Mouse (Mus musculus): ENCODE data around the gene Slc22a18. TPM values are rescaled to one million over a fixed set of nuclear protein-coding genes. Genes with fewer than 3 reads are reported as not detected.

The Slc22a18 gene
- polyA plus RNA-seq, 1 experiment from 2014 or later: 0.14 TPM

GRCm38 (mm10) chr7:143438965-143439364, 34.6 kb upstream of the Slc22a18 start:
- H3K4me1 ChIP-seq (replicated peaks; ENCODE audit: control insufficient read depth, insufficient read depth, low read length): peaks cover 11% of the 10 kb centered on the region; the same call in 1 of the 2 replicates
- WGBS: 63% methylated on average over 1 of the region's 1 CpGs
- DNase-seq (ENCODE audit: low spot score) (no peak), ATAC-seq (ENCODE audit: low FRiP score) (no peak)
- H3K4me2 ChIP-seq (replicated peaks; ENCODE audit: low read depth, low read length): peak overlapping the region; percentile 72; the same call in 1 of the 2 replicates
- no peak overlapping the region for H3K27ac ChIP-seq (ENCODE audit: low read depth, low read length)
- peaks cover 4% of the 10 kb centered on the region for H3K27me3 ChIP-seq (ENCODE audit: control insufficient read depth, insufficient read depth, low read length)
- H3K36me3 ChIP-seq (ENCODE audit: control insufficient read depth, insufficient read depth, low read length): no peaks in the 10 kb centered on the region
- no peaks in the 10 kb centered on the region for H3K9me3 ChIP-seq (ENCODE audit: control insufficient read depth, low read length)
- no peak overlapping the region for H3K9ac ChIP-seq (ENCODE audit: low read depth, low read length)
- H3K4me3 ChIP-seq (ENCODE audit: low read depth, low read length): no peak overlapping the region

DNA sequence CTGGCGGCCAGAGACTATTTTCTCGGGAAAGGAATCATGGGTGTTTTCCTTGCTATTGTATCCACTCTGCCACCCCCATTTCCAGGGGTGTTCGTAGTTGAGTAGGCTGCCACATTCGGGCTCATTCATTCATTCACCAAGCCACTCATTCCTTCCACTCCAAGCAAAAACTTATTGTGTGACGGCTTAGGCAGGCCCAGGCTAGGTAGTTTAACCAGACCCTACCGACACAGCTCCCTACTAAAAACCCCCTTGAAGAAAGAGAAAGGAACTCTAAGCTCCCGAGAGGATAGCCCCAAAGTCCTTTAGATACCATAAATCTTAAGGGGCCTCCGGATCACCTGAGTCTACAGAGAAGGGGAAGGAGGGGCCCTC, 29.0 kb upstream of the Slc22a18 start:
- Histone ChIP-seq H3K9me3 (ENCODE audit: control insufficient read depth, low read length) (no peaks in the 10 kb centered on the region), H3K27ac (ENCODE audit: low read depth, low read length) (peak overlapping the region; percentile 88), H3K27me3 (ENCODE audit: control insufficient read depth, insufficient read depth, low read length) (peaks cover 10% of the 10 kb centered on the region), H3K36me3 (ENCODE audit: control insufficient read depth, insufficient read depth, low read length) (no peaks in the 10 kb centered on the region), H3K4me3 (ENCODE audit: low read depth, low read length) (no peak overlapping the region), H3K9ac (ENCODE audit: low read depth, low read length) (no peak overlapping the region), H3K4me1 (replicated peaks; ENCODE audit: control insufficient read depth, insufficient read depth, low read length) (no peaks in the 10 kb centered on the region; the same call in 1 of the 2 replicates), H3K4me2 (replicated peaks; ENCODE audit: low read depth, low read length) (peak overlapping the region; percentile 48)
- 17% methylated on average over 8 of the region's 8 CpGs for WGBS
- ATAC-seq (ENCODE audit: low FRiP score): no peak
- no peak for DNase-seq (ENCODE audit: low spot score)

DNA sequence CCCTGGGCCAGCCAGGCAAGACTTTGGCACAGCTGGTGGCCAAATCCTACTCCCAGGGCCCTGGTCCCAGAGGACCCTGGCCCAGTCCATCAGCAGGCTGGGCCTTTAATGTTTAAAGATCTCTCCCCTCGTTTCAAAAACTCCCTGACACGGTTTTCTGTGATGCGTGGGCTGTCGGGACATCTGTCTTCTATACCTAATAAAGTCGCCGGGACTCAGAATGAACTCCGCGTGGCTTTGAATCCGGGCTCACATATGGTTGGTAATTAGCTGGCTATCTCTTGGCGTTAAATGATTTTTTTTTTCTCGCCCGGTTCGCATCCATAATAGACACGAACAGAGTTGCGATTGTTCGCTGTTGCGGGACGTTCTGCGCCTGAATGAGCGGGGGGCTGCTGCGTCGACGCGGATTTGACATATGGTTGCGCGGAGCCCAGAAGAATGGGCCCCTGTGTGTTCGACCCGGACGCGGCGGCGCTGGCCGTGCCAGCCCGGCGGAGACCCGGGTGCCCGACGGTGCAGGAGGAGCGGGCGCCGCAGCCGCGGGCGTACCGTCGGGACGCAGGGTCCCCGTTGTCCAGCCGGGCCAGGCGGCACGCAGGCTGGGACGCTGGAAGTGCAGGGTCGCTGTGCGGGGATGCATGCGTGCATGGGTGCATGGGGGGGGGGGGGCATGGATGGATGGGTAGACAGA, 28.4 kb upstream of the Slc22a18 start:
- H3K4me3 ChIP-seq (ENCODE audit: low read depth, low read length): peak overlapping the region; percentile 30
- no peaks in the 10 kb centered on the region; the same call in 1 of the 2 replicates for H3K4me1 ChIP-seq (replicated peaks; ENCODE audit: control insufficient read depth, insufficient read depth, low read length)
- H3K9ac ChIP-seq (ENCODE audit: low read depth, low read length): peak overlapping the region; percentile 72
- H3K4me2 ChIP-seq (replicated peaks; ENCODE audit: low read depth, low read length): peak overlapping the region; percentile 48
- peak overlapping the region; percentile 88 for H3K27ac ChIP-seq (ENCODE audit: low read depth, low read length)
- no peaks in the 10 kb centered on the region for H3K36me3 ChIP-seq (ENCODE audit: control insufficient read depth, insufficient read depth, low read length)
- 2% methylated on average over 54 of the region's 55 CpGs for WGBS
- H3K9me3 ChIP-seq (ENCODE audit: control insufficient read depth, low read length): no peaks in the 10 kb centered on the region
- peak; percentile 68 for DNase-seq (ENCODE audit: low spot score)
- peaks cover 10% of the 10 kb centered on the region for H3K27me3 ChIP-seq (ENCODE audit: control insufficient read depth, insufficient read depth, low read length)
- peak; percentile 73 for ATAC-seq (ENCODE audit: low FRiP score)

DNA sequence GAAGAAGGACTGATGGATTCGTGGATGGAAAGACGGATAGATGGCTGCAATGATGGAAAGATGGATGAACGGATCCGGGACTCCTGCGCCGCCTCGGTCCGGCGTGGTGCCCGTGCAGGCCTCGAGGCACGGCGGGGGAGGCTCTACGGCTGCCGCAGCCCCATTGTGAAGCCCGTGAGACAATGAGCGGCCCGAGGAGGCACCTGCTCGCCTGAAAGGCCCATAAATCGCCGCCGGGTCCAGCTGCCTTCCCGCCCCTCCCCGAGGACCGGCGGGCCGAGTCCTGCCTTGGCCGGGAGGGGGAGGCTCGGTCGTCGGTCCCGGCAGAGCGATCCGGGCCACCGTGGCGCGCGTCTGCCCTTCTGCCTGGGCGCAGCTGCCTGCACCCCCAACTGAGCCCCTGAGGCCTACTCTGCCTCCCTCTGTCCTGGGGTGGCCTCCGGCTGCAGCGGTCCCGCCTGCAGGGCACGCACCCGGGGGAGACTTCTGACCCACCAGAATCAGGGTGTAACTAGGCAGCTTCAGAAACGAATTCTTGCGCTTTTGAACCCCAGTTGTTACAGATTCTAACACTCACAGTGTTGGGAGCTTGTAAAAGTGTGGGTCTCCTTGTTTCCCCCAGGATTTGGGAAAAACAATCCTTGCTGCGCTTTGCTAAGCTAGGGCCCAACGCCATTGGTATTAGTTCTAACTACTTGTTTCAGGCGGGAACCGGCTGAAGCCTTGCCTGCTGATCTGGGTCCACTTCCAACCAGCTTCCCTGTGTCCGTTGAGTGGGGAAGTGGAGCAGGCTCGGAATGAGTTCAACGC, 27.7 kb upstream of the Slc22a18 start:
- Histone ChIP-seq H3K4me2 (replicated peaks; ENCODE audit: low read depth, low read length) (peak overlapping the region; percentile 48), H3K9ac (ENCODE audit: low read depth, low read length) (peak overlapping the region; percentile 72), H3K9me3 (ENCODE audit: control insufficient read depth, low read length) (no peaks in the 10 kb centered on the region), H3K27ac (ENCODE audit: low read depth, low read length) (peak overlapping the region; percentile 88), H3K27me3 (ENCODE audit: control insufficient read depth, insufficient read depth, low read length) (peaks cover 10% of the 10 kb centered on the region), H3K36me3 (ENCODE audit: control insufficient read depth, insufficient read depth, low read length) (no peaks in the 10 kb centered on the region), H3K4me3 (ENCODE audit: low read depth, low read length) (peak overlapping the region; percentile 30), H3K4me1 (replicated peaks; ENCODE audit: control insufficient read depth, insufficient read depth, low read length) (no peaks in the 10 kb centered on the region; the same call in 1 of the 2 replicates)
- peak; percentile 75 for ATAC-seq (ENCODE audit: low FRiP score)
- WGBS: 7% methylated on average over 47 of the region's 53 CpGs
- peak; percentile 77 for DNase-seq (ENCODE audit: low spot score)

GRCm38 (mm10) chr7:143447130-143447529, 26.4 kb upstream of the Slc22a18 start:
- no peak overlapping the region for H3K9ac ChIP-seq (ENCODE audit: low read depth, low read length)
- H3K27ac ChIP-seq (ENCODE audit: low read depth, low read length): no peak overlapping the region
- H3K4me2 ChIP-seq (replicated peaks; ENCODE audit: low read depth, low read length): no peak overlapping the region
- no peak overlapping the region for H3K4me3 ChIP-seq (ENCODE audit: low read depth, low read length)
- DNase-seq (ENCODE audit: low spot score): no peak
- peaks cover 10% of the 10 kb centered on the region for H3K27me3 ChIP-seq (ENCODE audit: control insufficient read depth, insufficient read depth, low read length)
- no peaks in the 10 kb centered on the region for H3K36me3 ChIP-seq (ENCODE audit: control insufficient read depth, insufficient read depth, low read length)
- no peak for ATAC-seq (ENCODE audit: low FRiP score)
- WGBS: 83% methylated on average over 2 of the region's 2 CpGs
- no peaks in the 10 kb centered on the region for H3K9me3 ChIP-seq (ENCODE audit: control insufficient read depth, low read length)
- H3K4me1 ChIP-seq (replicated peaks; ENCODE audit: control insufficient read depth, insufficient read depth, low read length): no peaks in the 10 kb centered on the region; the same call in 1 of the 2 replicates

DNA sequence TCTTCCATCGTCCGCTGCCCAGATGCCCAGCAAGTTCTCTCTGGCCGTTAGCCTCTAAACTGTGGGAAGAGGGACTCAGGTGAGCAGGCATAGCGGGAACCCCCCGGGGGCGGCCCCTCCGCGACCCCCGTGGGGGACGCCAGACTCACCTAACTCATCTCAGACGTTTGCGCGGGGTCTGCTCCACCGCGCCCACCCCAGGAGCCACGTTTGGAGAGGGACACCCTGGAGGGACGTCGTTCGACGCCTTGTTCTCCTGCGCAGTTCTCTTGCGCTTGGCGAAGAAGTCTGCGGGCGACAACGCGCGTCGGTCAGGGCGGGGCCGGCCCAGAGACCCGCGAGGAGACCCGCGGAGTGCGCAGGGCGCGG, 14.6 kb upstream of the Slc22a18 start:
- Histone ChIP-seq H3K4me1 (replicated peaks; ENCODE audit: control insufficient read depth, insufficient read depth, low read length) (no peaks in the 10 kb centered on the region), H3K9ac (ENCODE audit: low read depth, low read length) (peak overlapping the region; percentile 82), H3K27ac (ENCODE audit: low read depth, low read length) (peak overlapping the region; percentile 85), H3K27me3 (ENCODE audit: control insufficient read depth, insufficient read depth, low read length) (no peaks in the 10 kb centered on the region), H3K9me3 (ENCODE audit: control insufficient read depth, low read length) (peaks cover 6% of the 10 kb centered on the region; the same call in 1 of the 2 replicates), H3K4me3 (ENCODE audit: low read depth, low read length) (peak overlapping the region; percentile 66), H3K36me3 (ENCODE audit: control insufficient read depth, insufficient read depth, low read length) (no peaks in the 10 kb centered on the region), H3K4me2 (replicated peaks; ENCODE audit: low read depth, low read length) (peak overlapping the region; percentile 62)
- WGBS: 31% methylated on average over 38 of the region's 38 CpGs
- DNase-seq (ENCODE audit: low spot score): no peak
- no peak for ATAC-seq (ENCODE audit: low FRiP score)

DNA sequence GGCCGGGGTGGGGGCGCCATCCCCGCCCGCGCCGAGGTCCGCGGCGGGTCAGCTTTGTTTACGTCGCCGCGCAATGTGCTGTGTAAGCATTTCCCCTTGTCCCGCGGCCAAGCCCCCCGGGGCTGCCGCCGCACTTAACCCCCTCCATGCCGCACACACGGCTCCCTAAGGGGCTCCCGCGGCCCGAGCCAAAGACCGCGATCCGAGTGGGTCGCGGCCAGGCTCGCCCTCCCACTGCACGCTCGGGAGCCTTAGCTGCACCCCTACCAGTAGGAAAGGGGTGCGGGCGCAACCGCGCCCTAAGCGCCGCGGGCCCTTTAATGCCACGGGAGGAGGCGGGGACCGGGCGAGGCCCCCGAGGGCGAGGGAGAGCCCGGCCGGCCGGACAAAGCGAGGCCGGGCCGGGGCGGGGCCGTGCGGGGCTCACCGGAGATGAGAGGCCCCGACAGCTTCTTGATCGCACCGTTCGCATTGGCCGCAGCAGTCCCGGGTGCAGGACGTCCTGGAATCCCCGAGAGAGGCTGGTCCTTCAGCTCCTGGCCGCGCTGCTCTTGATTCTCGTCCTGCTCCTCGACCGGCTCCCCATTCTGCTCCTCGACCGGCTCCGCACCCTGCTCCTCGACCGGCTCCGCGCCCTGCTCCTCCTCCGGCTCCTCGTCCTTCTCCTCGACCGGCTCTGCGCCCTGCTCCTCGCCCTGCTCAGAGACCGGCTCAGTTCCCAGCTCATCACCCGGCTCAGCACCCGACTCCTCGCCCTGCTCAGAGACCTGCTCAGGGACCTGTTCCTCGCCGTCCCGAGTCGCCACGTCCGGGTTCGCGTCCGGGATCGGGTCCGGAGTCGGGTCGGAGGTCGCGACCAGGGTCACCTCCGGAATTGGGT, 14.0 kb upstream of the Slc22a18 start:
- DNase-seq (ENCODE audit: low spot score): peak; percentile 61

GRCm38 (mm10) chr7:143460217-143460834, 13.2 kb upstream of the Slc22a18 start:
- H3K9me3 ChIP-seq (ENCODE audit: control insufficient read depth, low read length): peaks cover 6% of the 10 kb centered on the region; the same call in 1 of the 2 replicates
- peak overlapping the region; percentile 66 for H3K4me3 ChIP-seq (ENCODE audit: low read depth, low read length)
- H3K36me3 ChIP-seq (ENCODE audit: control insufficient read depth, insufficient read depth, low read length): no peaks in the 10 kb centered on the region
- peak overlapping the region; percentile 85 for H3K27ac ChIP-seq (ENCODE audit: low read depth, low read length)
- peak overlapping the region; percentile 62 for H3K4me2 ChIP-seq (replicated peaks; ENCODE audit: low read depth, low read length)
- 34% methylated on average over 57 of the region's 60 CpGs for WGBS
- peak overlapping the region; percentile 82 for H3K9ac ChIP-seq (ENCODE audit: low read depth, low read length)
- no peaks in the 10 kb centered on the region for H3K27me3 ChIP-seq (ENCODE audit: control insufficient read depth, insufficient read depth, low read length)
- DNase-seq (ENCODE audit: low spot score) (peak; percentile 54), ATAC-seq (ENCODE audit: low FRiP score) (0 out of 2 replicates have a peak, but pooled peaks have one; percentile 3)
- 0 out of 2 replicates have a peak, but pooled peaks cover 2% of the 10 kb centered on the region for H3K4me1 ChIP-seq (replicated peaks; ENCODE audit: control insufficient read depth, insufficient read depth, low read length)

More for the DNA sequence above, 14.0 kb upstream of the Slc22a18 start:
- no peaks in the 10 kb centered on the region for H3K36me3 ChIP-seq (ENCODE audit: control insufficient read depth, insufficient read depth, low read length)
- ATAC-seq (ENCODE audit: low FRiP score): no peak; the same call in 1 of the 2 replicates
- peak overlapping the region; percentile 62 for H3K4me2 ChIP-seq (replicated peaks; ENCODE audit: low read depth, low read length)
- peak overlapping the region; percentile 85 for H3K27ac ChIP-seq (ENCODE audit: low read depth, low read length)
- WGBS: 27% methylated on average over 95 of the region's 100 CpGs
- peak overlapping the region; percentile 66 for H3K4me3 ChIP-seq (ENCODE audit: low read depth, low read length)
- H3K27me3 ChIP-seq (ENCODE audit: control insufficient read depth, insufficient read depth, low read length): no peaks in the 10 kb centered on the region
- peaks cover 6% of the 10 kb centered on the region; the same call in 1 of the 2 replicates for H3K9me3 ChIP-seq (ENCODE audit: control insufficient read depth, low read length)
- peak overlapping the region; percentile 82 for H3K9ac ChIP-seq (ENCODE audit: low read depth, low read length)
- H3K4me1 ChIP-seq (replicated peaks; ENCODE audit: control insufficient read depth, insufficient read depth, low read length): no peaks in the 10 kb centered on the region
